Mouse (Mus musculus) forebrain, embryonic 15.5 days (tissue): Measurements from ENCODE around the gene Pck1. TPM values are rescaled to one million over a fixed set of nuclear protein-coding genes. Genes with fewer than 3 reads are reported as not detected.
A peak's percentile ranks its signal among the peaks of the same experiment; 100 is the strongest.

Source experiments
- ATAC-seq: fragments of 200-750 bp; cut with Nextera tagmentation; replicated peaks from 2 replicates; pipeline ENCODE4 v1.8.0; 2017; ENCODE audit warnings: mild to moderate bottlenecking, moderate TSS enrichment, moderate library complexity
- H3K27ac ChIP-seq: fragments of 300-500 bp; sonication (generic); replicated peaks from 2 replicates; pipeline ENCODE4 v1.5.1; 2015; ENCODE audit warnings: mild to moderate bottlenecking, inconsistent platforms
- H3K27me3 ChIP-seq: fragments of 300-500 bp; sonication (generic); 2 replicates; pipeline ENCODE4 v1.6.1; 2015; ENCODE audit warnings: inconsistent platforms
- H3K36me3 ChIP-seq: fragments of 300-500 bp; sonication (generic); 2 replicates; pipeline ENCODE4 v1.6.1; 2015; ENCODE audit warnings: mild to moderate bottlenecking, inconsistent platforms
- H3K4me1 ChIP-seq: fragments of 300-500 bp; sonication (generic); 2 replicates; pipeline ENCODE4 v1.6.1; 2015; ENCODE audit warnings: inconsistent platforms
- H3K4me2 ChIP-seq: fragments of 300-500 bp; sonication (generic); replicated peaks from 2 replicates; pipeline ENCODE4 v1.6.1; 2015; ENCODE audit warnings: mild to moderate bottlenecking, inconsistent platforms
- H3K4me3 ChIP-seq: fragments of 300-500 bp; sonication (generic); 2 replicates; pipeline ENCODE4 v1.5.1; 2015; ENCODE audit warnings: mild to moderate bottlenecking, inconsistent platforms
- H3K9ac ChIP-seq: fragments of 300-500 bp; sonication (generic); replicated peaks from 2 replicates; pipeline ENCODE4 v1.6.1; 2015; ENCODE audit warnings: mild to moderate bottlenecking, inconsistent platforms
- H3K9me3 ChIP-seq: fragments of 300-500 bp; sonication (generic); 2 replicates; pipeline ENCODE4 v1.6.1; 2016; ENCODE audit warnings: inconsistent platforms
- WGBS: fragments of 180-500 bp; shearing (Covaris S2); methylation state at CpG from one replicate; pipeline ENCODE4 v1.1.7; 2015; ENCODE audit warnings: mixed read lengths; 5-methylcytosine and 5-hydroxymethylcytosine counted together
- polyA plus RNA-seq: library from polyadenylated mRNA; unstranded; fragments of >200 nt; fragmentation: Nextera tagmentation; extraction: Ambion mirVana; gene quantifications from 2 replicates; pipeline ENCODE4 v1.2.1, GENCODE M21; 2015

The Pck1 gene
- polyA plus RNA-seq, 1 experiment from 2014 or later = not detected

GRCm38 (mm10) chr2:173154513-173154912, 1.7 kb downstream of the Pck1 start:
- no peaks in the 10 kb centered on the region for H3K9me3 ChIP-seq
- H3K27ac ChIP-seq = no peak overlapping the region
- no peak overlapping the region for H3K4me2 ChIP-seq
- H3K4me1 ChIP-seq = no peaks in the 10 kb centered on the region; the same call in 1 of the 2 replicates
- WGBS = 94% methylated on average over 13 of the region's 13 CpGs
- H3K27me3 ChIP-seq = no peaks in the 10 kb centered on the region
- H3K4me3 ChIP-seq = no peak overlapping the region
- ATAC-seq = no peak
- H3K36me3 ChIP-seq = no peaks in the 10 kb centered on the region
- H3K9ac ChIP-seq = no peak overlapping the region

DNA sequence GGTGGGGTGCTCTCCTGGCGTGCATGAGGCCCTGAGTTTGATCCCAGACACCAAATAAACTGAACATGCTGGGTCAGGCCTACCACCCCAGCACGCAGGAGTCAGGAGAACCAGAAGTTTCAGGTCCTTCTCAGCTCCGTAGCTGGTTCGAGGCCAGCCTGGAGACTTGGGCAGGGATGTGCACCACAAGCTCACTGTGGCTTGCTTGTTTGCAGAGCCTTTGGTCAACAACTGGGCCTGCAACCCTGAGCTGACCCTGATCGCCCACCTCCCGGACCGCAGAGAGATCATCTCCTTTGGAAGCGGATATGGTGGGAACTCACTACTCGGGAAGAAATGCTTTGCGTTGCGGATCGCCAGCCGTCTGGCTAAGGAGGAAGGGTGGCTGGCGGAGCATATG, 2.1 kb downstream of the Pck1 start:
- H3K9ac ChIP-seq = no peak overlapping the region
- H3K27ac ChIP-seq = no peak overlapping the region
- H3K4me1 ChIP-seq = no peaks in the 10 kb centered on the region; the same call in 1 of the 2 replicates
- no peaks in the 10 kb centered on the region for H3K36me3 ChIP-seq
- H3K4me3 ChIP-seq = no peak overlapping the region
- 90% methylated on average over 14 of the region's 14 CpGs for WGBS
- ATAC-seq = no peak
- H3K27me3 ChIP-seq = no peaks in the 10 kb centered on the region
- H3K9me3 ChIP-seq = no peaks in the 10 kb centered on the region
- H3K4me2 ChIP-seq = no peak overlapping the region

DNA sequence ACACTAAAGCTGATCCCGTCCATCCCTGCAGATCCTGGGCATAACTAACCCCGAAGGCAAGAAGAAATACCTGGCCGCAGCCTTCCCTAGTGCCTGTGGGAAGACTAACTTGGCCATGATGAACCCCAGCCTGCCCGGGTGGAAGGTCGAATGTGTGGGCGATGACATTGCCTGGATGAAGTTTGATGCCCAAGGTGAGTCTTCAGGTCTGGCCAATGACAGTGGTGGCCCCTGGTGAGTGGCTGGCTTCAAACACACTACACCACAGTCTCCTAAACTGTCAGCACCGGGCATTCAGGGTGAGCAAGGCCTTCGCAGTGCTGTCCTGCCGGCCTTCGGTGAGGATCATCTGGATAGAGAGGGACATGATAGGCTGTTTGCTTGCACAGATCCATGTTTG, 3.1 kb downstream of the Pck1 start:
- Histone ChIP-seq H3K4me1 (no peaks in the 10 kb centered on the region; the same call in 1 of the 2 replicates), H3K9ac (no peak overlapping the region), H3K9me3 (no peaks in the 10 kb centered on the region), H3K4me3 (no peak overlapping the region), H3K27me3 (no peaks in the 10 kb centered on the region), H3K27ac (no peak overlapping the region), H3K36me3 (no peaks in the 10 kb centered on the region), H3K4me2 (no peak overlapping the region)
- ATAC-seq = no peak
- 93% methylated on average over 10 of the region's 10 CpGs for WGBS

GRCm38 (mm10) chr2:173156923-173157322, 4.1 kb downstream of the Pck1 start:
- ATAC-seq = no peak
- H3K4me2 ChIP-seq = no peak overlapping the region
- H3K9ac ChIP-seq = no peak overlapping the region
- no peaks in the 10 kb centered on the region for H3K9me3 ChIP-seq
- no peak overlapping the region for H3K27ac ChIP-seq
- no peaks in the 10 kb centered on the region for H3K36me3 ChIP-seq
- no peak overlapping the region for H3K4me3 ChIP-seq
- no peaks in the 10 kb centered on the region; the same call in 1 of the 2 replicates for H3K4me1 ChIP-seq
- no peaks in the 10 kb centered on the region for H3K27me3 ChIP-seq
- WGBS = 84% methylated on average over 13 of the region's 13 CpGs

DNA sequence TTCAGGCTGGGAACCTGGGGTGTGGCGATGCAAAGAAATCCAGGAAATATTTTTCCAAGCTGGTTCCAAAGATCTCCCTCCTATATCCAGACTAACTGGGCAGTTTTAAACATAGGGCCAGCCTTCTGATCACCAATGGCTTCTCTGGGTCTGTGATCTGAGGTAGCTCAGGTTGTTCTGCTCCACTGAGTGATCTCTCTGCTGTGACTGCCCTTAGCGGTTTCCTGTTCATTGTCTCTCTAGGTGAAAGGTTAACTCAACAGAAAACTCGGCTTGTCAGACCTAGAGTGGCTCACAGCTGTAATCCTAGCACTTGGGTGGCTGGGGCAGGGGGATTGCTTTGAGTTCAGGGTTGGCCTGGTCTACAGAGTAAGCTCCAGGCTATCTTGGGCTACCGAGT, 4.5 kb downstream of the Pck1 start:
- H3K27me3 ChIP-seq = no peaks in the 10 kb centered on the region
- H3K27ac ChIP-seq = no peak overlapping the region
- H3K9ac ChIP-seq = no peak overlapping the region
- 63% methylated on average over 4 of the region's 4 CpGs for WGBS
- H3K4me2 ChIP-seq = no peak overlapping the region
- H3K4me3 ChIP-seq = no peak overlapping the region
- no peak for ATAC-seq
- H3K9me3 ChIP-seq = no peaks in the 10 kb centered on the region
- no peaks in the 10 kb centered on the region for H3K36me3 ChIP-seq
- no peaks in the 10 kb centered on the region; the same call in 1 of the 2 replicates for H3K4me1 ChIP-seq

DNA sequence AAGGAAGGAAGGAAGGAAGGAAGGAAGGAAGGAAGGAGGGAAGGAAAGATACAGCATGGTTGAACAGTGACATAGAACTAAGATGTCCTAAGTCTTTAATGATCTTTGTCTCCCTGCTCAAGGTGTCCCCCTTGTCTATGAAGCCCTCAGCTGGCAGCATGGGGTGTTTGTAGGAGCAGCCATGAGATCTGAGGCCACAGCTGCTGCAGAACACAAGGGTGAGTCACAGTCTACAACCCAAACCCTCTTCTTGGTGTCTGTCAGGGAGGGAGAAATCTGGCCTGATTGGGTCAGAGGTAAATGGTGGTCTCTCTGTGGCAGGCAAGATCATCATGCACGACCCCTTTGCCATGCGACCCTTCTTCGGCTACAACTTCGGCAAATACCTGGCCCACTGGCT, 5.0 kb downstream of the Pck1 start:
- Histone ChIP-seq H3K27me3 (no peaks in the 10 kb centered on the region), H3K4me2 (no peak overlapping the region), H3K9ac (no peak overlapping the region), H3K4me3 (no peak overlapping the region), H3K36me3 (no peaks in the 10 kb centered on the region), H3K27ac (no peak overlapping the region), H3K9me3 (no peaks in the 10 kb centered on the region), H3K4me1 (no peaks in the 10 kb centered on the region; the same call in 1 of the 2 replicates)
- no peak for ATAC-seq
- WGBS = 91% methylated on average over 4 of the region's 4 CpGs

DNA sequence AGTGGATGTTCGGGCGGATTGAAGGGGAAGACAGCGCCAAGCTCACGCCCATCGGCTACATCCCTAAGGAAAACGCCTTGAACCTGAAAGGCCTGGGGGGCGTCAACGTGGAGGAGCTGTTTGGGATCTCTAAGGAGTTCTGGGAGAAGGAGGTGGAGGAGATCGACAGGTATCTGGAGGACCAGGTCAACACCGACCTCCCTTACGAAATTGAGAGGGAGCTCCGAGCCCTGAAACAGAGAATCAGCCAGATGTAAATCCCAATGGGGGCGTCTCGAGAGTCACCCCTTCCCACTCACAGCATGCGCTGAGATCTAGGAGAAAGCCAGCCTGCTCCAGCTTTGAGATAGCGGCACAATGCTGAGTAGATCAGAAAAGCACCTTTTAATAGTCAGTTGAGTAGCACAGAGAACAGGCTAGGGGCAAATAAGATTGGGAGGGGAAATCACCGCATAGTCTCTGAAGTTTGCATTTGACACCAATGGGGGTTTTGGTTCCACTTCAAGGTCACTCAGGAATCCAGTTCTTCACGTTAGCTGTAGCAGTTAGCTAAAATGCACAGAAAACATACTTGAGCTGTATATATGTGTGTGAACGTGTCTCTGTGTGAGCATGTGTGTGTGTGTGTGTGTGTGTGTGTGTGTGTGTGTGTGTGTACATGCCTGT, 5.7 kb downstream of the Pck1 start:
- WGBS = 91% methylated on average over 19 of the region's 19 CpGs
- Histone ChIP-seq H3K9me3 (no peaks in the 10 kb centered on the region), H3K36me3 (no peaks in the 10 kb centered on the region), H3K4me1 (no peaks in the 10 kb centered on the region; the same call in 1 of the 2 replicates), H3K4me2 (no peak overlapping the region), H3K27me3 (no peaks in the 10 kb centered on the region), H3K9ac (no peak overlapping the region), H3K27ac (no peak overlapping the region), H3K4me3 (no peak overlapping the region)
- no peak for ATAC-seq

- Histone ChIP-seq H3K9me3 (no peaks in the 10 kb centered on the region), H3K36me3 (no peaks in the 10 kb centered on the region), H3K27ac (no peak overlapping the region), H3K27me3 (no peaks in the 10 kb centered on the region), H3K4me1 (no peaks in the 10 kb centered on the region; the same call in 1 of the 2 replicates), H3K9ac (no peak overlapping the region), H3K4me2 (no peak overlapping the region), H3K4me3 (no peak overlapping the region)
- WGBS = 57% methylated on average over 24 of the region's 24 CpGs
- 0 out of 2 replicates have a peak, but pooled peaks have one; percentile 48 for ATAC-seq
These were observed 6.8 kb downstream of the Pck1 start for GRCm38 (mm10) chr2:173159354-173160311.

GRCm38 (mm10) chr2:173163380-173163779, 10.5 kb downstream of the Pck1 start:
- H3K27ac ChIP-seq = no peak overlapping the region
- no peak overlapping the region for H3K4me2 ChIP-seq
- no peaks in the 10 kb centered on the region for H3K36me3 ChIP-seq
- no peaks in the 10 kb centered on the region; the same call in 1 of the 2 replicates for H3K4me1 ChIP-seq
- 91% methylated on average over 8 of the region's 8 CpGs for WGBS
- H3K27me3 ChIP-seq = no peaks in the 10 kb centered on the region
- H3K4me3 ChIP-seq = no peak overlapping the region
- H3K9ac ChIP-seq = no peak overlapping the region
- no peaks in the 10 kb centered on the region for H3K9me3 ChIP-seq
- no peak for ATAC-seq

DNA sequence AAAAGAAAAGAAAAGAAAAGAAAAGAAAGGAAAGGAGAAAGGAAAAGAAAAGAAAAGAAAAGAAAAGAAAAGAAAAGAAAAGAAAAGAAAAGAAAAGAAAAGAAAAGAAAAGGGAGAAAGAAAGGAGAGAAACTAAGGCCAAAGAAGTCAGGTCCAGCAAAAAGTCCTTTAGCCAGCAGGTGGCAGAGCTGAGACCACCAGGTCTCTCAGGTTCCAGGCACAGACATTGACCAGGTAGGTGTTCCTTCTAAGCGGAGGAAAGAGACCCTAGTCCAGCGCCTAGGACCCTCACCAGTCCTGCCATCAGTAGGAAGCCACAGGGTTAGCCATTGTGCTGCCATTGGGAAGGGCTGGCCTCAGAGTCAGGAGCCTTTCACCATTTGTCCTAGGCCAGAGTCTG, 11.5 kb downstream of the Pck1 start:
- WGBS = 36% methylated on average over 2 of the region's 2 CpGs
- no peaks in the 10 kb centered on the region for H3K36me3 ChIP-seq
- H3K4me2 ChIP-seq = no peak overlapping the region
- no peak overlapping the region for H3K27ac ChIP-seq
- H3K9me3 ChIP-seq = no peaks in the 10 kb centered on the region
- no peaks in the 10 kb centered on the region for H3K27me3 ChIP-seq
- ATAC-seq = no peak
- H3K4me3 ChIP-seq = no peak overlapping the region
- no peak overlapping the region for H3K9ac ChIP-seq
- H3K4me1 ChIP-seq = no peaks in the 10 kb centered on the region; the same call in 1 of the 2 replicates

- Histone ChIP-seq H3K4me2 (no peak overlapping the region), H3K27ac (no peak overlapping the region), H3K27me3 (no peaks in the 10 kb centered on the region), H3K9ac (no peak overlapping the region), H3K36me3 (no peaks in the 10 kb centered on the region), H3K9me3 (no peaks in the 10 kb centered on the region), H3K4me1 (no peaks in the 10 kb centered on the region), H3K4me3 (no peak overlapping the region)
- ATAC-seq = no peak
- 86% methylated on average over 10 of the region's 10 CpGs for WGBS
These were observed 12.1 kb downstream of the Pck1 start for GRCm38 (mm10) chr2:173164946-173165345.

- Histone ChIP-seq H3K4me3 (no peak overlapping the region), H3K9ac (no peak overlapping the region), H3K9me3 (no peaks in the 10 kb centered on the region), H3K27me3 (no peaks in the 10 kb centered on the region), H3K4me2 (no peak overlapping the region), H3K4me1 (no peaks in the 10 kb centered on the region), H3K36me3 (no peaks in the 10 kb centered on the region), H3K27ac (no peak overlapping the region)
- no peak for ATAC-seq
- 85% methylated on average over 10 of the region's 10 CpGs for WGBS
These were observed 12.5 kb downstream of the Pck1 start for GRCm38 (mm10) chr2:173165357-173165756.
